Mouse (Mus musculus): ENCODE measurements around the gene B4galt5. TPM values are rescaled to one million over a fixed set of nuclear protein-coding genes. Genes with fewer than 3 reads are reported as not detected.
A peak's percentile ranks its signal among the peaks of the same experiment; 100 is the strongest.

B4galt5 gene
- polyA plus RNA-seq, 2 experiments from 2014 or later: 6.3 to 9.4 TPM

GRCm38 (mm10) chr2:167356885-167357284 lies 7.9 kb upstream of the B4galt5 start:
- no peak for ATAC-seq

- no peak for ATAC-seq
Observed at GRCm38 (mm10) chr2:167354611-167355165, 5.7 kb upstream of the B4galt5 start.

- ATAC-seq: no peak
Observed at GRCm38 (mm10) chr2:167354046-167354445, 5.1 kb upstream of the B4galt5 start.

GRCm38 (mm10) chr2:167352496-167352895 lies 3.5 kb upstream of the B4galt5 start:
- ATAC-seq: no peak

- ATAC-seq: peak; percentile 5
Observed at GRCm38 (mm10) chr2:167351371-167351951, 2.5 kb upstream of the B4galt5 start.

GRCm38 (mm10) chr2:167350126-167350650 lies 1.2 kb upstream of the B4galt5 start:
- ATAC-seq: no peak

GRCm38 (mm10) chr2:167349283-167349936 lies 427 bp upstream of the B4galt5 start:
- ATAC-seq: peak; percentile 86

- ATAC-seq: no peak
Observed at GRCm38 (mm10) chr2:167347991-167348375, 1.0 kb downstream of the B4galt5 start.

- ATAC-seq: no peak
Observed at GRCm38 (mm10) chr2:167347361-167347760, 1.6 kb downstream of the B4galt5 start.

- no peak for ATAC-seq
Observed at GRCm38 (mm10) chr2:167345508-167346164, 3.3 kb downstream of the B4galt5 start.

- no peak for ATAC-seq
Observed at GRCm38 (mm10) chr2:167344871-167345507, 4.0 kb downstream of the B4galt5 start.

GRCm38 (mm10) chr2:167343369-167344140 lies 5.4 kb downstream of the B4galt5 start:
- ATAC-seq: no peak

GRCm38 (mm10) chr2:167342876-167343275 lies 6.1 kb downstream of the B4galt5 start:
- ATAC-seq: no peak

GRCm38 (mm10) chr2:167337580-167337979 lies 11.4 kb downstream of the B4galt5 start:
- ATAC-seq: no peak

- ATAC-seq: no peak
Observed at GRCm38 (mm10) chr2:167337214-167337512, 11.8 kb downstream of the B4galt5 start.

GRCm38 (mm10) chr2:167336384-167337213 lies 12.4 kb downstream of the B4galt5 start:
- ATAC-seq: peak; percentile 30

- peak; percentile 81 for ATAC-seq
Observed at GRCm38 (mm10) chr2:167335066-167335465, 13.9 kb downstream of the B4galt5 start.

- no peak for ATAC-seq
Observed at GRCm38 (mm10) chr2:167334312-167334711, 14.7 kb downstream of the B4galt5 start.

- no peak for ATAC-seq
Observed at GRCm38 (mm10) chr2:167333450-167333849, 15.5 kb downstream of the B4galt5 start.

GRCm38 (mm10) chr2:167332336-167332987 lies 16.5 kb downstream of the B4galt5 start:
- no peak for ATAC-seq

GRCm38 (mm10) chr2:167331432-167331921 lies 17.5 kb downstream of the B4galt5 start:
- no peak for ATAC-seq

Measured in CD4-positive, CD25-positive, alpha-beta regulatory T cell, adult 4 months (primary cell).